Mouse (Mus musculus): ENCODE results near the gene Mb21d2. TPM values are rescaled to one million over a fixed set of nuclear protein-coding genes. Genes with fewer than 3 reads are reported as not detected.

Mb21d2 gene
- total and polyA plus RNA-seq, 3 experiments, result 7.7 to 8.3 (median 8.2) TPM

DNA sequence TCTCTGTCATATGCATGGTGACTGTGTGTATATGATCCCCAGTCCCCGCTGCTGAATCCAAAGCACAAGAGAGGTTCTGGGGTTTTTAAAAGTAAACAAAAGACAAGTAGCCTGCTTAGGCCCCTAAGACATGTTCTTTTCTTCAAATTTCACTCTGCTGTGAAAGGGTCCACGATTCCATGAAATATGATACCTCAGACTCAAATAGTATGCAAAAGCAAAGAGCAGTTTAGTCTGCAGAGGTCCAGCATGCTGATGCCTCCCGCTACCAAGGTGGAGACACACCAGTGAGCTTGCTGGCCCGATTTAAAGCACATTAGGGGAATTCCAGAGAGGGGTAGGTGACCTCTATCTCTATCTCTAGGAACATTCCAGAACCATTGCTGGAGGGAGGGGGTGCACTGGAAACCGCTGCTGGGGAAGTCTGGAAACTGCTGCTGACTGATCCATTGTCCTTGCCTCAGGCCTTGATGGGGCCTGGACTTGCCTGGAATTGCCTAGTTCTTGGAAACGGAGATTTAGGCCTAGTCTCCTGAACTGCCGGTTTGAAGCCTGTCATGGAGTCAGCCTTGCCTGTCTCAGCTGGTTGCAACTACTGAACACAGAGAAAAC is 6.8 kb upstream of the Mb21d2 start:
- Histone ChIP-seq H3K36me3 (ENCODE audit: control insufficient read depth, insufficient read depth, low read length) (no peaks in the 10 kb centered on the region), H3K4me1 (ENCODE audit: control insufficient read depth, insufficient read depth, low read length) (no peaks in the 10 kb centered on the region), H3K79me2 (replicated peaks; ENCODE audit: control insufficient read depth, insufficient read depth, low read length) (no peaks in the 10 kb centered on the region), H3K27me3 (ENCODE audit: control insufficient read depth, insufficient read depth, low read length) (no peaks in the 10 kb centered on the region), H3K9ac (ENCODE audit: low read depth, low read length) (no peak overlapping the region), H3K4me3 (no peak overlapping the region), H3K27ac (no peak overlapping the region)
- intact Hi-C loops (cut with DNase I), result loop anchor here (10.0 kb wide), 1 partner anchor 619 kb away; no protein-coding TSS in a partner anchor
- no peak for DNase-seq
- TF ChIP-seq CTCF (IDR thresholded peaks at IDR 0.05), result no peak
- TF ChIP-seq POLR2A (IDR thresholded peaks at IDR 0.05; ENCODE audit: insufficient read depth, low read depth, low read length), result no peak
- no peak for TF ChIP-seq EP300 (IDR thresholded peaks at IDR 0.05; ENCODE audit: insufficient read depth, low read depth, low read length)
- WGBS, result 69% methylated on average over 7 of the region's 7 CpGs

DNA sequence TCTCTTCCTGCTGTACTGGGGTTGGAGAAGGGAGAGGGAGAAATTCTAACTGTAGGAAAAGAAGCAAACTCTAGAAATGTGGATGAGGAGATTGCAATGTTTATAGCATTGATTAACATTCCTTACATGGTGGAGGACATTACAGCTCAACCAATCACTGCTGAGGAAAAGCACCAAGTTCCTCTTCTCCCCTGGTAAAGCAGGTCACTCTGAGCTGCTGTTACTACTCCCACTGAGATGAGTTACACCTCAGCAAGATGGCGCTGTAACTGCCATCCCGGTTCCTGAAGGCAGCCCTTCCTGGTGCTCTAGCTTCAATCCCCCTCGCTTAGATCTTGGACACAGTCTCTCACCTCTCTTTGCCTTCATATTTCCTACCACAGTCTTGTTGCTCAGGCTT is 6.2 kb upstream of the Mb21d2 start:
- Histone ChIP-seq H3K36me3 (ENCODE audit: control insufficient read depth, insufficient read depth, low read length) (no peaks in the 10 kb centered on the region), H3K4me3 (no peak overlapping the region), H3K4me1 (ENCODE audit: control insufficient read depth, insufficient read depth, low read length) (no peaks in the 10 kb centered on the region), H3K79me2 (replicated peaks; ENCODE audit: control insufficient read depth, insufficient read depth, low read length) (no peaks in the 10 kb centered on the region), H3K9ac (ENCODE audit: low read depth, low read length) (no peak overlapping the region), H3K27ac (no peak overlapping the region), H3K27me3 (ENCODE audit: control insufficient read depth, insufficient read depth, low read length) (no peaks in the 10 kb centered on the region)
- no peak for TF ChIP-seq CTCF (IDR thresholded peaks at IDR 0.05)
- no peak for TF ChIP-seq POLR2A (IDR thresholded peaks at IDR 0.05; ENCODE audit: insufficient read depth, low read depth, low read length)
- no peak for TF ChIP-seq EP300 (IDR thresholded peaks at IDR 0.05; ENCODE audit: insufficient read depth, low read depth, low read length)
- intact Hi-C loops (cut with DNase I), result loop anchor here (10.0 kb wide), 1 partner anchor 619 kb away; no protein-coding TSS in a partner anchor
- DNase-seq, result no peak
- 80% methylated on average over 3 of the region's 3 CpGs for WGBS

- TF ChIP-seq POLR2A (IDR thresholded peaks at IDR 0.05; ENCODE audit: insufficient read depth, low read depth, low read length) (no peak), EP300 (IDR thresholded peaks at IDR 0.05; ENCODE audit: insufficient read depth, low read depth, low read length) (no peak), CTCF (IDR thresholded peaks at IDR 0.05) (no peak)
- WGBS, result 87% methylated on average over 2 of the region's 2 CpGs
Measured at GRCm38 (mm10) chr16:28931213-28931612, 1.7 kb upstream of the Mb21d2 start.

DNA sequence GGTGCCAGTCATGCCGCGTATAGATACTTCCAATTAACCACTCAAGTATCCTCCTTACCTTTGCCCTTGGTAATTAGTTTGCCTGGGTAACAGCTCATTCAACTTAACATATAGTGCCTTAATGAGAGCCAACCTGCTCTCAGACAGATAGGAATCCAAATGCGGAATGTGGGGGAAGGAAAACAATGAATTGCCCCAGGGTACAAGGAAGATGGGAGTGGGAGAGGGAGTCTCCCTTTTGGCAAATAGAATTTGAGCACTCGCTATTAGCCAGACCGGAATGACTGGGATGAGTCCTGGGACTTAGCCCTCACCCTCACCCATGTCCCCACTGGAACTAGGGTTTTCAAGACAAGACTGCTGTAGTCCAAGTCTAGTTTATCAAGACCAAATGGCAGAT is 953 bp upstream of the Mb21d2 start:
- TF ChIP-seq CTCF (IDR thresholded peaks at IDR 0.05) (no peak), POLR2A (IDR thresholded peaks at IDR 0.05; ENCODE audit: insufficient read depth, low read depth, low read length) (no peak), EP300 (IDR thresholded peaks at IDR 0.05; ENCODE audit: insufficient read depth, low read depth, low read length) (no peak)
- H3K36me3 ChIP-seq (ENCODE audit: control insufficient read depth, insufficient read depth, low read length), result no peaks in the 10 kb centered on the region
- H3K4me3 ChIP-seq, result peak overlapping the region; percentile 78
- 54% methylated on average over 5 of the region's 5 CpGs for WGBS
- no peaks in the 10 kb centered on the region for H3K4me1 ChIP-seq (ENCODE audit: control insufficient read depth, insufficient read depth, low read length)
- no peak overlapping the region for H3K9ac ChIP-seq (ENCODE audit: low read depth, low read length)
- no peak for DNase-seq
- H3K27me3 ChIP-seq (ENCODE audit: control insufficient read depth, insufficient read depth, low read length), result no peaks in the 10 kb centered on the region
- intact Hi-C loops (cut with DNase I), result loop anchor here (10.0 kb wide), 1 partner anchor 624 kb away; no protein-coding TSS in a partner anchor
- peak overlapping the region; percentile 84 for H3K27ac ChIP-seq
- H3K79me2 ChIP-seq (replicated peaks; ENCODE audit: control insufficient read depth, insufficient read depth, low read length), result no peaks in the 10 kb centered on the region

More at GRCm38 (mm10) chr16:28931213-28931612, 1.7 kb upstream of the Mb21d2 start:
- no peak for DNase-seq
- Histone ChIP-seq H3K79me2 (replicated peaks; ENCODE audit: control insufficient read depth, insufficient read depth, low read length) (no peaks in the 10 kb centered on the region), H3K27ac (no peak overlapping the region), H3K4me1 (ENCODE audit: control insufficient read depth, insufficient read depth, low read length) (no peaks in the 10 kb centered on the region), H3K4me3 (no peak overlapping the region), H3K27me3 (ENCODE audit: control insufficient read depth, insufficient read depth, low read length) (no peaks in the 10 kb centered on the region), H3K9ac (ENCODE audit: low read depth, low read length) (no peak overlapping the region), H3K36me3 (ENCODE audit: control insufficient read depth, insufficient read depth, low read length) (no peaks in the 10 kb centered on the region)
- intact Hi-C loops (cut with DNase I), result loop anchor here (10.0 kb wide), 1 partner anchor 624 kb away; no protein-coding TSS in a partner anchor

- H3K9ac ChIP-seq (ENCODE audit: low read depth, low read length), result peak overlapping the region; percentile 80
- no peaks in the 10 kb centered on the region for H3K4me1 ChIP-seq (ENCODE audit: control insufficient read depth, insufficient read depth, low read length)
- H3K27me3 ChIP-seq (ENCODE audit: control insufficient read depth, insufficient read depth, low read length), result no peaks in the 10 kb centered on the region
- WGBS, result under 1% methylated on average over 58 of the region's 66 CpGs
- TF ChIP-seq EP300 (IDR thresholded peaks at IDR 0.05; ENCODE audit: insufficient read depth, low read depth, low read length), result no peak
- 0 out of 2 replicates have a peak, but pooled peaks have one; percentile 28 for TF ChIP-seq POLR2A (IDR thresholded peaks at IDR 0.05; ENCODE audit: insufficient read depth, low read depth, low read length)
- intact Hi-C loops (cut with DNase I), result loop anchor here (2.0 to 10.0 kb wide), 4 partner anchors 47 to 625 kb away; no protein-coding TSS in a partner anchor
- peak overlapping the region; percentile 78 for H3K4me3 ChIP-seq
- H3K79me2 ChIP-seq (replicated peaks; ENCODE audit: control insufficient read depth, insufficient read depth, low read length), result no peaks in the 10 kb centered on the region; the same call in 1 of the 2 replicates
- peak; percentile 79 to 82 for DNase-seq
- peak overlapping the region; percentile 84 for H3K27ac ChIP-seq
- no peaks in the 10 kb centered on the region for H3K36me3 ChIP-seq (ENCODE audit: control insufficient read depth, insufficient read depth, low read length)
Measured at GRCm38 (mm10) chr16:28929686-28930291, 316 bp upstream of the Mb21d2 start.

DNA sequence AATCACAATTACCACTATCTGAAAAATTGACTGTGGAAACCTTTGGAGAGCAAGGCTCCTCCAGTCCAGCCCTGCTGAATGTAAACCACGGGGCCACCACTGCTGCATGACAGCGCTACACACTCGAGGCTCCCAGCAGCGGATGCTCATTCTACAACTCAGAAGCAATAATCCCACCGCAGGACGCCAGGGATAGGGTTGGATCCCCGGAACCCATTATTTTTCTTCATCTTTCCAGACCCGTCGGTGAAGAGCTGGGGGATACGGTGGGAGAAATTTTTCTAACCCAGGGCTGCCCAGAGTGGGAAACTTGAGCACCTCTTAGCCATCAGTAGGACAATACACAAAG is 1.0 kb downstream of the Mb21d2 start:
- H3K27ac ChIP-seq, result peak overlapping the region; percentile 84
- intact Hi-C loops (cut with DNase I), result loop anchor here (2.0 to 5.0 kb wide), 3 partner anchors 46 to 88 kb away; no protein-coding TSS in a partner anchor
- 2% methylated on average over 10 of the region's 10 CpGs for WGBS
- no peaks in the 10 kb centered on the region; the same call in 1 of the 2 replicates for H3K79me2 ChIP-seq (replicated peaks; ENCODE audit: control insufficient read depth, insufficient read depth, low read length)
- no peaks in the 10 kb centered on the region for H3K27me3 ChIP-seq (ENCODE audit: control insufficient read depth, insufficient read depth, low read length)
- H3K36me3 ChIP-seq (ENCODE audit: control insufficient read depth, insufficient read depth, low read length), result no peaks in the 10 kb centered on the region
- no peak for DNase-seq
- no peak for TF ChIP-seq EP300 (IDR thresholded peaks at IDR 0.05; ENCODE audit: insufficient read depth, low read depth, low read length)
- peak; percentile 37 for TF ChIP-seq CTCF (IDR thresholded peaks at IDR 0.05)
- H3K9ac ChIP-seq (ENCODE audit: low read depth, low read length), result peak overlapping the region; percentile 9; the same call in 1 of the 2 replicates
- H3K4me3 ChIP-seq, result peak overlapping the region; percentile 78
- H3K4me1 ChIP-seq (ENCODE audit: control insufficient read depth, insufficient read depth, low read length), result no peaks in the 10 kb centered on the region

All from heart, adult 2 months (tissue).